Mouse (Mus musculus) gonadal fat pad, adult 2 months (tissue): ENCODE measurements around the gene Tyro3. TPM values are rescaled to one million over a fixed set of nuclear protein-coding genes. Genes with fewer than 3 reads are reported as not detected.

Experiments
- DNase-seq: peaks from one replicate; pipeline ENCODE4 v3.0.0-alpha.2; 2012; ENCODE audit warnings: low read depth
- polyA plus RNA-seq: library from polyadenylated mRNA; depleted of rRNA; stranded (reverse); fragments of >200 nt; gene quantifications from 2 replicates; pipeline ENCODE4 v1.2.3, GENCODE M21; 2012; rRNA removed

Gene Tyro3
- polyA plus RNA-seq, 1 experiment: 3.9 TPM

DNA sequence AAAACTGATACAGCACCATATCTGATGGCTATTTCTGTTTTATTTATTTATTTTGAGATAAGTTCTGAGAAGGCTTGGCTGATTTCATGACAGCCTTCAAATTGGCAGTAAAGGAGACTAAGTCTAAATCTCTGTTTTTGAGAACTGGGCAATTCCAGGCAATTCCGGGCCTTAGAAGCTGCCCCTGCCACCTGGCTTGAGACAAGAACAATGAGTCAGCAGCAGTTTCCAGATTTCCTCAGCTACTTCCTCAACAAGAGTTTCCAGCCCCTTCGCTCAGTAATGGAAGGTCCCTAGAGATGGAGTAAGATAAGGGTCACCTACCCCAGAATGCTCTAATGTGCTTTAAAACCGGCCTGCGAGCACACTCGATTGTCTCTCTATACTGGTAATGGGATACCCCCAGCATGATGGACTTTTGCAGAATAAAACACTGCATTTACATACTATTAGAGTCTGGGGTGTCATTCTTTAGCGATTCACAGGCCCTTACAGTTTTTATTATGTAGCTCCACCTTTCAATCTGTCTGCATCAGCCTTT, 57.8 kb downstream of the Tyro3 start:
- no peak for DNase-seq

DNA sequence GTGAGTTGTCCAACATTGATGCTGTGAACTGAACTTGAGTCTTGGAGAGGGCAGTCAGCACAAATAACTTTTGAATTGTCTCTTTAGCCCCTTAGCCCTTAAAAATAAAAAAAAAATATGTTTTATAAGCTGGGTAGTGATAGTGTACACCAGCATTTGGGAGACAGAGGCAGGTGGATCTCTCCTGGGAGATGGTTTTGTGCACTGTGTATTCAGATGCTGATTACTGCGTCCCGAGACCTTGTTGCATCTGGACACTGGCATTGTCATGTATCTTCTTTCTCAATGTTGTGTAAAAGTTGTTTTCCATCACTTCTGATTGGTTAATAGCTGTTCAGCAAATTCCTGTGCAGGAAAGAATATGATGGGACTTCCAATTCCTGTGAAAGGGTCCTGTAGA, 59.8 kb downstream of the Tyro3 start:
- DNase-seq: no peak

GRCm38 (mm10) chr2:119864484-119864883, 67.0 kb downstream of the Tyro3 start:
- DNase-seq: no peak

Other genes with a start within 250 kb of the Tyro3 start
- gene Nusap1, start 179.4 kb upstream of the Tyro3 start, polyA plus RNA-seq: 0.46 and 0.53 TPM in 2 replicates
- gene Oip5, start 179.3 kb upstream of the Tyro3 start, polyA plus RNA-seq: 2.2 and 2.6 TPM in 2 replicates
- gene Ndufaf1, start 134.9 kb upstream of the Tyro3 start, polyA plus RNA-seq: 5.5 and 6.4 TPM in 2 replicates
- 7.8 and 10.0 TPM in 2 replicates for gene Rtf1, start 122.7 kb upstream of the Tyro3 start, polyA plus RNA-seq
- 3.0 and 3.2 TPM in 2 replicates for gene Itpka, start 55.4 kb upstream of the Tyro3 start, polyA plus RNA-seq
- 0.24 and 0.49 TPM in 2 replicates for gene Ltk, start 37.3 kb upstream of the Tyro3 start, polyA plus RNA-seq
- gene Rpap1, start 10.2 kb upstream of the Tyro3 start, polyA plus RNA-seq: 11.6 and 16.2 TPM in 2 replicates
- gene Mga, start 99.5 kb downstream of the Tyro3 start, polyA plus RNA-seq: 25.3 and 33.5 TPM in 2 replicates
- gene Mapkbp1, start 175.0 kb downstream of the Tyro3 start, polyA plus RNA-seq: 34.5 and 35.2 TPM in 2 replicates
- gene Jmjd7, start 229.8 kb downstream of the Tyro3 start, polyA plus RNA-seq: 7.4 and 14.9 TPM in 2 replicates
- 1.5 and 3.3 TPM in 2 replicates for gene Gm28042, start 229.8 kb downstream of the Tyro3 start, polyA plus RNA-seq
- 1.3 and 2.6 TPM in 2 replicates for gene Pla2g4b, start 235.7 kb downstream of the Tyro3 start, polyA plus RNA-seq